Mouse (Mus musculus): Measurements from ENCODE around the gene 4932438H23Rik.

Gene 4932438H23Rik

DNA sequence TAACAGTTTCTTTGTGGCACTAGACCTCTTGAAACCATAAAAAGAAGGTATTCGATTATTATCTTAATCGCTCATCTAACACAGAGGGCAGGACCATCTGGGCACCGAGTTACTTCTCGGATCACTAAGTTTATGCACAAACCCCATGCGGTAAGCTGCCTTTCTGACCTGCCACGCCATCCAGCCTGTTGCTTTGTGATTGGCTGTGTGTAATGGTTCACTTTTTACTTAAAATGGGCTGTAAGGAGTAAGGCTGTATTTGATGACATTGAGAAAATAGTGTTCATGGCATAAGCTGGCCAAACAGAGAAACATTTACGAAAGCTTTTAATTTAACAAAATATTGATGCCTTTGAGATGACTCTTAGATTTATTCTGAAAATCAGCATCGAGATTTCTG is at the start of gene 4932438H23Rik:
Gene 4932438H23Rik (minus strand): TSS at position 101 of the 400 bp plus-strand sequence.
- DNase-seq (ENCODE audit: low read depth, low spot score), result no peak

DNA sequence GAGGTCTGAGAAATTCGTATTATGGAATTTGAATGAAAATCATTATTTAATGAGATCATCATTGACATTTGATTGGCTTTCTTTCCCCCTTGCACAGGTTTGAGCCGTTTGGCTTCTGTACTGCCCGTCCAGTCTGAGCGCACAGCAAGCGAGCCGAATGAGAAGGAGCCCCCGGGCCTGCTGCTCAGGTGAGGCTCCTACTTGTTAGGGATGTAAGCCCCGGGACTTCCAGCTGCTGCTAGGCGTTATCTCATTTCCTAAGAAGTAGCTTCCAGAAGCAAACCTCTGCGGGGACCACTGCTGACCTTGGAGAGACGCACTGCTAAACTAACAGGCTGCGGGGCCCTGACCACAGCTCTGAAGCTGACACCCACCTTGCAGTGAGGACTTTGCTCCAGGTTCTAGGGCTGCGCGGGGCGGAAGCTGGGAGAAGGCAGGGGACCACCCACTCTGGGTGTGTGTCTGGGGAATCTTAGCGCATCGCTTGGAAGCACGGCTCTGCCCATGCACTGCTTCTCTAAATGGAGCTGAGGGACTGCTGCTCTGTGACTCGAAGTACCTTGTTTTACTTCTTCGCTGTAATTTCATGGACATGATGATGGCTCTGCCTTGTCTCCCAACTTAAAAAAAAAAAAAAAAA is 46.2 kb upstream of the 4932438H23Rik start:
- no peak for DNase-seq (ENCODE audit: low read depth, low spot score)

DNA sequence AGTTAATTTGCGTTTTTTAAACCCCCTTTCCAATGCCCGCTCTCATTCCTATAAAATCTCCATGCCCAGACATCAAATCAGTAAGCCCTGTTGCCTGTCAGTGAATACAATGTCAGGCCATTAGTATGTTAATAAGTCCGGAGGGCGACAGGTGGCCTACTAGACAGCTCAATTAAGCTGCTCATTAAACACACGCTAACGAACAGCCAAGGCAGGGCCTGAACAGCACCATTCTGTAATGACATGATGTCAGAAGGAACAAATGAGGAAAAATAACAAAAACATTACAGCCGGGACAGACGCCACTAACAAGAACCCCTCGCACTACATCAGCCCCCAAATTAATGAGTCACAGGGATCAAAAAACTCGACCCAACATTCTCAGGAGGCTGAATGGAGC is 45.5 kb upstream of the 4932438H23Rik start:
- DNase-seq (ENCODE audit: low read depth, low spot score), result no peak

DNA sequence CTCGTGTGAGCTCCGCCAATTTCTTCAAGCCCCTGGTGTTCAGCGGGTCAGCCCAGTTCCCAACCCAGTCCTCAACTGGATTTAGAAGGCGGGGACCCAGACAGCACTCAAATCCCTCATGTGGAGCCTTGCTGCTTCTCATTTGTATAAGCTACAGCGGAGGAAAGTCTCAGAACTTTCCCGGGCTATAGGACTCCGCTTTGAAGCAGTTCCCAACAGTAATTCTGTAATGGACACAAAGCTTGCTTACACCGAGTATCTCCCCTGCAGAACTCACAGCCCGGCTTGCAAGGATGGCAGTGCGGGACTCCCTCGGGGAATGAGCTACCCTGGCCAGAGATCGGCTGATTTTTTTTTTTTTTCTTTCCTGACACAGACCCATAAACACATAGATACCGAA is 45.1 kb upstream of the 4932438H23Rik start:
- DNase-seq (ENCODE audit: low read depth, low spot score), result no peak

DNA sequence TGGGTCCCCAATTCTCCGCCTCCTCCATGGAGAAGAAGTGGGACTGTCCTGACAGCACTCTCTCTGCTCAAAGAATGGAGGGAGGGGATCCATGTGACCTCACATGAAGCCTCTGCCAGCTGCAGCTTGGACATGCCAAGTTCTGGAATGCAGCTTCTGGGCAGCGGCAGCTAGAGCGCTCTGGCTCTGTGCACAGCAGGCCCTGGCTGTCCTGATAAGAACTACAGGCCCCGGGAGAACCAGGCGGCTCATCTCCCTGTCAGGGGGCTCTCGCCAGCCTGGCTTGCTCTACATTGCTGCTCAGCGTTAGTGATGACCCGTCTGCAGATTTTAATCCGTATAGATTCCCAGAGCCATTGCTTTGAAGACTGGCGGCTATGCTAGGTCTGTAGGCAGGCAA is 44.6 kb upstream of the 4932438H23Rik start:
- DNase-seq (ENCODE audit: low read depth, low spot score), result peak; percentile 12

DNA sequence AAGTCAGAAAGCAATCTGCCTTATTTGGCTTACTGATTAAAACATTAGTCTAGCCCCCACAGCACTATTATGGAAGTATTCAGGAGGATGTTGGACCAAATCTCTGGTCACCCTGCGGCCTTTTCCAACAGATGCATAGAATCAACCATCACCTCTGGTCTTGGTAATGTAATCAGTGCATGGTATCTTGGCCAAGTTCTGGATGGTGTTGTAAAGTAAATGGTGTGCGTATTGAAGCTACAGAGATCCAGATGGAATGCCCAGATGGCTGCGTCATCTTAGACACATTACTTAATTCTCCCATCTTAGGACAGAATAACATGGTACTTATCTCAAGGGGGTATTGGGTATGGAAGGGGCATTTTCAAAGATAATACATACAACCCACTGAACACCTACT is 43.8 kb upstream of the 4932438H23Rik start:
- no peak for DNase-seq (ENCODE audit: low read depth, low spot score)

DNA sequence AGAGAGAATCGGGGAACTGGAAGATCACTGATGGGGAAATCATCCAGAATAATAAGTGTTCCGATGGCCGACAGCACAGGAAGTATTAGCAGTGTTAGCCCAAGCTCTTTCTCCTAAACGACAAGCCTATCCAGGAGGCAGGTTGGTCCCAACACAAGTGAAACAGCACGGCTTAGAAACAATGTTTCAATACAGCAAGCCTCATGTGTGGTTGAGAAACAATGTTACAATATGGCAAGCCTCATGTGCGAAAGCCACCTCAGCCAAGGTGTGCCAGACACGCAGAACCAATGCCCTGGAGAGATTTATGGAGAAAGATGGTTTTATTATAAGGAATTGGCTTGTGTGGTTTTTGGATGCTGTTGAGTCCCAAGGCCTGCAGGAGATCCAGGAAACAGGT is 43.2 kb upstream of the 4932438H23Rik start:
- DNase-seq (ENCODE audit: low read depth, low spot score), result no peak

DNA sequence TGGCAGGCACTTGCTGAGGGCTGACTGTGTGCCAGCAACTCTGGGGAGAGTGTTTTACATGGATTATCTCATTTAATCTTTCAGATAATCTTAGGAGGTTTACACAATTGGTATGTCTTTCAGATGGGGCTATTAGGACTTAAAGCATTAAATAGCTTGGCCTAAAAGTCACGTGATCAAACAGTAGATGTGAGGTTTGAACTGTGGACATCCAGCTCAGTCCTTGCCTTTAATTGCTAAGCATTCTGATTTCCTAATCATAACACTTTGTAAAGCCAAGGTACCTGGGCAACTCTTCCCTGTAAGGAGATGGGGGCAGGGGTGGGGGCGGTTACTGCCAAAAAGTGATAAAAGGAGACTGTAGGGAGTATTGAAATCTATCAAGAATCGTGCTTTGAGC is 41.7 kb upstream of the 4932438H23Rik start:
- DNase-seq (ENCODE audit: low read depth, low spot score), result no peak

DNA sequence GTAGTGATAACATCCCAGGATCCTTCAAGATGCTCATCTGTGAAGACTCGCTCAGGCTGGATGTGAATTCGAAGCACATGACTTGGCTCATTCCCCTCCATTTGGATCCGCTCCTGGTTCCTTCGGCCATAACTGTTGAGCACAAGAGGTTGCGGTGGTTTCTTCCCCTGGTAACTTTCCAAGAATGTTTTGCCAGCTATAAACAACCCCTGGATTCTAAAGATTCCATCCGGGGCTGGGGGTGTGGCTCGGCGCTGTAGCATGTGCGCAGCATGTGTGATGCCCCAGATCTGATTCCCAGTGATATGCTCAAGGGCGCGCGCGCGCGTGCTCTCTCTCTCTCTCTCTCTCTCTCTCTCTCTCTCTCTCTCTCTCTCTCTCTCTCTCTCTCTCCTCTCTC is 35.0 kb upstream of the 4932438H23Rik start:
- no peak for DNase-seq (ENCODE audit: low read depth, low spot score)

DNA sequence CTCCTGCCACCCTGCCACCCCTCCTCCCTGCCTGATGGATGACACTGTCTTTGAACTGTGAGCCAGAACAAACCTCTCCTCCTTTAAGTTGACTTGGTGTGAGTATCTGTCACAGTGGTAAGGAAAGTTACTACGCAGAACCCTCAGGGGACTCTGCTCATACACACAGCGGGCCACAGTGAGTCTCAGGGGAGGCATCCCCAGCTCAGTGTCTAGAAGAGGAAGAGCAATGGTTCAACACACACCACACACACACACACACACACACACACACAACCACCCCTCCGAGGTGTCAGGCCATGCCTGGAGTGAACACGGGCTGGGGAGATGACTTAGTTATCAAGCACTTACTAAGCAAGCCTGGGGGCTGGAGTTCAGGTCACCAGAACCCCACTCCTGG is 33.5 kb upstream of the 4932438H23Rik start:
- DNase-seq (ENCODE audit: low read depth, low spot score), result no peak

DNA sequence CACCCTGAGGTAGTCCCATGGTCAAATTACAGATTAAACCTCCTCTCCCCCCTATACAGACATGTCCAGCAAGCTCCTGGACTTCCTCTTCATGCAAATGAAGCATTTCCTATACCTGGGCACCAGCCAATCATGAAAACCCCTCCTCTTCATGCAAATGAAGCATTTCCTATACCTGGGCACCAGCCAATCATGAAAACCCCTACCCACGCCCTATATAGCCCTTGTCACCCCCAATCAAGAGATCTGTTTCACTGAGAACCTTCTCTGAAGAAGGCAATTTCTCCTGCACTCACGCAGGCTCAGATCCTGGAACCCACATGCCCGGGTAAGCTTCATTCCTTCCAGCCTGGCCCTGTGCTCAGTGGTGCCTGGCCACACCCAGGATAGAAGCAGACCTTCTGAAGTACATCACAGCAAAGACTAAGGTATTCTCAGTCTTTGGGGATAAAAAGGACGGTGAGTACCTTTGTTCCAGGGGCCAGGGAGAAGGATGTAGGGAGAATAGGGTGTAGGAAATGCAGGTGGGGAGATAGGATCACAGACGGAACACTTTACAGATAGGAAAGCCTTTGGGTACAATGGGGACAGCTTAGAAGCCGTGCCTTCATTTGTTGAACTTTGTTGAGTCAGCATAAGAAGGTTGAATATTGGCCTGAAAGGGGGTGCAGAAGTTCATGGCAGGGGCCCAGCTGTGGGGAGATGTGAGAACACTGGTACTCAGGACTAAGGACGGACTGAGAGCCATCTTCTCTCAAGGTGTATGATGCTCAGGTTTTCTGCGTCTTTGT is 32.0 kb upstream of the 4932438H23Rik start:
- DNase-seq (ENCODE audit: low read depth, low spot score), result no peak

DNA sequence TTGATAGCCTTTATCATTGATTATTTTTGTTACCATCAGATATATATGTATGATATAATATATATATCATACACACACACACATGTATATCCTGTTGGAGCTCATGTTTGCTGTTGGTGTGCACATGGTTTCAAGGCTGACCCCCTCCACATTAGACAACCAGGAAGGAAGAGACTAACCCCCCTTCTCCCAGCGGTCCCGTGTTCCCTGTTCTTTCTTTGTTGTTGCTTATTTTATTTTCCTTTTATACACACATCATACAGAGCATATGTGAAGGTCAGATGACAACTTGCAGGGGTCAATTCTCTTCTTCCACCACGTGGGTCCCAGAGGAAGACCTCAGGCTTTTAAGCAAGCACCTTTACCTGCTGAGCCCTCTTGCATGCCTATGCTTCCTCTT is 29.3 kb upstream of the 4932438H23Rik start:
- no peak for DNase-seq (ENCODE audit: low read depth, low spot score)

DNA sequence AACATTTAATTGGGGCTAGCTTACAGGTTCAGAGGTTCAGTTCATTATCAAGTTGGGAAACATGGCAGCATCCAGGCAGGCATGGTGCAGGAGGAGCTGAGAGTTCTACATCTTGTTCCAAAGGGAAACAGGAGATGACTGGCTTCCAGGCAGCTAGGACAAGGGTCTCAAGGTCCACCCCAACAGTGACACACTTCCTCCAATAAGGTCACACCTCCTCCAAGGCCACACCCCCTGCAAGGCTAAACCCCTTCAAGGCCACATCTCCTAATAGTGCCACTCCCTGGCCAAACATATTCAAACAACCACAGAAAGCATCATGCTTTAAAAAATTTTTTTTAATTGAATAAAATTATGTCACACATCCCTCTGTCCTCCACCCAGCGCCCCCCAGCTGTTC is 28.9 kb upstream of the 4932438H23Rik start:
- no peak for DNase-seq (ENCODE audit: low read depth, low spot score)

DNA sequence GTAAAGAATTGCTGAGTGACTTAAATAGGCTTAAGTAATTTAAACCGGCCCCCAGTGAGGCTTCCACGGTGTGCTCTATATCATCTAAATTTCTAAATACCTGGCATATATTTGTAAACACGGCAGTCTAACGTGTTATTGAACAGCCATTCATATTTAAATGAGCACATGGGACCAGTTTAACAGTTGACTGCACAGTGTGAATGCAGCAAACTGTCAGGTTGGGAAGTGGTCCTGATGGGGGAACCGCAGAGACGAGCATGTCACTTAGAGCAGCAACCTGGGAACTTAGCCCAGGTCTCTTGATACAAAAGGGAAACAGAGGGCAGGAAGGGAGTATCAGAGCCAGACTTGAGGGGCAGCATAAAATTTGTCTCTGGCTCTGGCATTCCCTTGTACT is 25.0 kb upstream of the 4932438H23Rik start:
- no peak for DNase-seq (ENCODE audit: low read depth, low spot score)

DNA sequence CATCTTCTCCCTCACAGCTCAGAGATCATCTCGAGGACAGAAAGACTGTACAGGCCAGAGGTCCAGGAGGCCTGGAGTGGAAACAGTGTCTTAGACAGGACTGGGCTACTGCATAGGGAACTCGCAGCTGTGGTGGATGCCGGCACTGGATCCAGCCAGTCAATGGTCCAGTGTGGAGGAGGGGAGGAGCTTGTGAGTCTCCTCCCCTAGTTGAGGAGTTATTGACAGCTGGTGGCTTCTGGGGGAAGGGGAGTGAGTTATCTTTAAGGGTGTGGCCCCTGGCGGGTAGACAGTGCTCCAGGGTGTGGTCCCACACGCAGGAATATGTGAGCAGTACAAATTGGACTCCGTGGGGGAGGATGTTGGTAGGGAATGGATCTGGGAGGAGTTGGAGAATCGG is 21.8 kb upstream of the 4932438H23Rik start:
- DNase-seq (ENCODE audit: low read depth, low spot score), result no peak

DNA sequence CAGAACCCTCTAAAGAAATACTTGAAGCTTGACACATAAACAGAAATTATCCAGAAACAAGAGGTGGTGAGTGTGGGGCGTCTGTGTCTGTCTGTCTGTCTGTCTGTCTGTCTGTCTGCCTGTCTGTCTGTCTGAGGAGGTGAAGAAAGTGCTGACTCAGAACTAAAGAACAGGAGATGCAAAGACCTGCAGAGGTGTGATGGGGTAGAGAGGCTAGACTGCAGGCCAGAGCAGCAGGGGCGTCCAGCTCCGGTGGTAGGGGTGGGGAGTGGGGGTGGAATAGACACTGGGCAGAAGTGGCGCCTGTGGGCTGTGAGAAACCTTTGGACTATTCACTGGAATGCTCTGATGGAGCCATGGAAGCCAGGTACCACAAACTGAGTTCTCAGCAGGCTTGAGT is 21.1 kb upstream of the 4932438H23Rik start:
- DNase-seq (ENCODE audit: low read depth, low spot score), result no peak

DNA sequence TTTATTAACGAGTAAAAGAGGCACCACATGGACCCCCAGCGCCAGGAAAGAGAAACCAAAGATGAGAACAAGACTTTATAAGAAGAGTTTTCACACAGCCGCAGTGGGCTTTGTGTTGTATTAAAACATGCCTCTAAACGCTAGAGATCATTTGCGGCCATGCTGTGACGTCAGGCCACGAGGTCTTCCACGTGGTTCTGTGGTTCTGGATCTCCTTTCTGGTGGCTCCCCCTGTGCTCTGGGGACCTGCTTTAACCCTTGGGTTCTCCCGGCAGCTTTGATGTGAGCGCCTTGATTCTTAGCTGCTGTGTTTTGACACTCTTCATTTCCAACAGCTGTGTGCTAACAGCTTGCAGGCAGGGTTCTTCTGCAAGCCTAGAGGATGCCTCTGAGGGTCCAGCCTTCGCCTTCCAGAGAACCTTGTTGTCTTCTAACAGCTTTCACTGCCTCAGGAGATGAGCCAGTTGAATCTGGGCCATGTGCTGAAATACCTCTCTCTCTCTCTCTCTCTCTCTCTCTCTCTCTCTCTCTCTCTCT is 16.1 kb upstream of the 4932438H23Rik start:
- DNase-seq (ENCODE audit: low read depth, low spot score), result no peak

DNA sequence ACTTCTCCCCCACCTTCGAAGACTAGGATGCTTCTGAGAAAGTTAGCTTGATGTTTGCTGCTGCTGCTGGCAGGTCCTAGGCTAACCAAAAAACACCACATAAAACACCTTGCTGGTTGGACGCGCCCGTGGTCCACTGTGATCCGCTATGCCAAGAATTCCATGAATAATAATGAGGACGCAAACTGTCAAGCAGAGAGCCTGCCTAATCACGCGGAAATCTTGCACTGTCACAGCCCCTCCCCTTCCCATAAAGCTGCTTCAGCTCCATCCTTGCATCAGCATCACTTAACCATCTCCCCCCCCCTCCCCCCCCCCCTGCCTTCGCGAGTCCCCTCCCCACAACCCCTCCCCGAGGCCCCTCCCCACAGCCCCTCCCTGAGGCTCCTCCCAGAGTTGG is 12.7 kb upstream of the 4932438H23Rik start:
- DNase-seq (ENCODE audit: low read depth, low spot score), result no peak

DNA sequence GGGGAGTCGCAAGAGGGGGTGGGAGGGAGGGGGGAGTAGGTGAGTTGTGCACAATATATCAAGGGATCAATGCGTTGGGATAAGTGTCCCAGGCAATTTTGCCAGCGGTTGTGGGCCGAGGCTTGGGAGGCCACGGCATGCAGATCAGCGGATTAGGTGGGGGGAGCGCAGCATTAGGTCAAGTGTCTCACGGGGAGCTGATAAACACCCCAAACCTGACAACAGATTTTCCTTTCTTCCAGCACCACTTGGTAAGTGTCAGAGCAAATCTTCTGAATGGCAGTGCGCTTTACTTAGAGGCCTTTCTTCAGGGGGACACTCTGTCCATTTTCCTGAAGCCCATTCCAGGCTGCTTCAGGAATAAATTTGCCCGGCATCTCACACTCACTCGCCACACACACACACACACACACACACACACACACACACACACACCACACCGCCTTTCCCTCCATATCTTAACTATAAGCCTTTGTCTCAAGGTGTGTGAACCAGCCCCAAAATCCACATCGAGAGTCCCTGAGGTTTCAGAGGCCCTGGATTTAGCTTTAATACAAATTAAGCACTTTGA is 10.6 kb upstream of the 4932438H23Rik start:
- DNase-seq (ENCODE audit: low read depth, low spot score), result no peak

DNA sequence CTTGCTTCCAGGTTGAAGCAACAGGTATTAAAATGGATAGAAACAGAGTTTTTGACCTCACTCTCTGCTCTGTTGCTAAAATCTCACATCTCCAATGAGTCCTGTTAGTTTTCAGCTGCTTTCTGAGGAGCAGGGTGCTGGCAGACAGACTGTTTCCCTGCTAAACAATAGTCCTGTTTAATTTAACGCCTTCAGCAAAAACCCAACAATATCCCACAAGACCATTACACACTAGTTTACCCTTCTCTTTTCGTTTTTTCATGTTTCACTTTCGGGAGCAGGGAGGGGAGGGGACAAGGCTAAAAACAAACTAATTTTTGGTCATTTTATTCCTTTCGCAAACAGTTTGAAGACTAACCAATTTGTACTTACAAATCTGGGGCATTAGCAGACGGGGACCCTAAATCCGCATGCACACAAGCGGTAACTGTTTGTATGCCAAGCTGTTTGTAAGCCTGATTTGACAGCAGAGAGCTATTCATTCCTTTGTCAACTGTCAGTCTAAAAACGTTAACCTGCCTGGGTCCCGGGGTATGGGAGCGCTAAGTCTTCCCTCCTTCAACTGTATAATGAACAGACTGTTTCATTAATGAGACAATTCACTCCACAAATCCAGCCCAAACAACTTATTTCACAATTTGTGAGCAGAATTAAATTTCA is 10.0 kb upstream of the 4932438H23Rik start:
- DNase-seq (ENCODE audit: low read depth, low spot score), result no peak

DNA sequence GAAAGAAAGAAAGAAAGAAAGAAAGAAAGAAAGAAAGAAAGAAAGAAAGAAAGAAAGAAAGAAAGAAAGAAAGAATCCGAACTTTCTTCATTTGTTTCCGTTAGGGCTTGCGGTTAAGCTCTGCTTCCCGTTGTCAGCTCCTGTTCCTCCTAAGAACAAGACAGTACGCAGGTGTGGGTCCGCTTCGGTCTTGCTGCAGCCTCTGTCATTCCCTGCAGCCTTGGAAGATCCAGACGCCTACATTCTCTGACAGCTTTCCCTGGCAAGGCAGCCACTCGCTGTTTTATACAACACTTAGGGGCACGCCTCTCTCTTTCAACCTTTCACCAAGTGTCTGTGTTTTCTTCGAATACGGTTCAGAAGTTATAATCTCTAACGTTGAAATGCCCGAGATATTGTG is 8.5 kb upstream of the 4932438H23Rik start:
- no peak for DNase-seq (ENCODE audit: low read depth, low spot score)

DNA sequence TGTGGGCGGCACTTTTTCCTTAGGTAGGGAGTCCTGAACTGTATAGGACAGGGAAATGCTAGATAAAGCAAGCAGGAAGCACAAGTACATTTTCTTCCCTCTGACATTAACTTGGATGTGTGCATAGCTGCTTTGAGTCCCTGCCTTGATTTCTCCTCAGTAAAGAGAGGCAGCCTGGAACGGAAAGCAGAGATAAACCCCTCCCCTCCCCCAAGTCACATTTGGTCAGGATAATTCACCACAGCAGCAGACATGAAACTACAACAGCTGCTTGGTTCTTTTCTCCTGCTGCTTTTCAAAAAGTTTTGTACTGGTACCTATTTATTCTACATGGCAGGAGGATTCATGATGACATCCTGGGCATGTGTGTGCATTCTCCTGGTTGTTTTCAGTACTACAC is 5.6 kb upstream of the 4932438H23Rik start:
- no peak for DNase-seq (ENCODE audit: low read depth, low spot score)
